Mouse (Mus musculus): ENCODE measurements around the gene Stox2. TPM values are rescaled to one million over a fixed set of nuclear protein-coding genes. Genes with fewer than 3 reads are reported as not detected.
"Not testable (repeated sequence)": the region's sequence is repeated elsewhere in the genome, so short reads cannot be mapped to it uniquely, and the experiment has no call there.

The Stox2 gene
- polyA plus RNA-seq, 1 experiment from 2014 or later = 36.9 TPM

DNA sequence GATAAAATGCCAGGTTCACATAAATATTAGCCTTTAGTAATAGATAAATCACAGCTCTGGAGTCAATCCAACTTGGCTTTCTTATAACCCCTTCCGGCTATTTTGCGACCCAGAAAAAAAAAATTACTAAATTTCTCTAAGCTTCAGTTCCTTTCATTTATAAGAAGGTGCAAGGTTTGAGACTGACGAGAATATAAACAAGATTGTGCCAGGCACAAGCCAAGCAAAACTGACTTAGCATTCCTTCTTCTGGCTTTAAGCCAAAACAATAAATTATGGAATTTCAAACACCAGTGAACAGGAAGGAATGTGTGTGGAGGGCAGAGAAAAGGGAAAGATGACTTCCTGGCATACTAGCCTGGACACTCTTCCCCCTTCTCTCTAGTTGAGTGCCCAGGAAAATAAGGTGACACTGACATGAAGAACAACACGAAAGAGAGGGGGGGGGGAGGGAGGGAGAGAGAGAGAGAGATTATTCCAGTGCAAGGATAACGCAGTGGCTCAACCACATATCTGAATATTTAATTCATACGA is 13.1 kb upstream of the Stox2 start:
- Histone ChIP-seq H3K27me3 (ENCODE audit: control insufficient read depth, insufficient read depth, low read length) (no peaks in the 10 kb centered on the region), H3K27ac (ENCODE audit: low read depth, low read length) (no peak overlapping the region), H3K36me3 (ENCODE audit: control insufficient read depth, insufficient read depth, low read length) (no peaks in the 10 kb centered on the region), H3K9me3 (ENCODE audit: control insufficient read depth, low read length) (peaks cover 3% of the 10 kb centered on the region; the same call in 1 of the 2 replicates), H3K4me3 (ENCODE audit: low read depth, low read length) (no peak overlapping the region), H3K4me1 (replicated peaks; ENCODE audit: control insufficient read depth, insufficient read depth, low read length) (no peaks in the 10 kb centered on the region), H3K4me2 (replicated peaks; ENCODE audit: low read depth, low read length) (no peak overlapping the region), H3K9ac (ENCODE audit: low read depth, low read length) (no peak overlapping the region)
- no peak for ATAC-seq (ENCODE audit: low FRiP score)
- 90% methylated on average over 6 of the region's 6 CpGs for WGBS
- DNase-seq (ENCODE audit: low spot score) = no peak

DNA sequence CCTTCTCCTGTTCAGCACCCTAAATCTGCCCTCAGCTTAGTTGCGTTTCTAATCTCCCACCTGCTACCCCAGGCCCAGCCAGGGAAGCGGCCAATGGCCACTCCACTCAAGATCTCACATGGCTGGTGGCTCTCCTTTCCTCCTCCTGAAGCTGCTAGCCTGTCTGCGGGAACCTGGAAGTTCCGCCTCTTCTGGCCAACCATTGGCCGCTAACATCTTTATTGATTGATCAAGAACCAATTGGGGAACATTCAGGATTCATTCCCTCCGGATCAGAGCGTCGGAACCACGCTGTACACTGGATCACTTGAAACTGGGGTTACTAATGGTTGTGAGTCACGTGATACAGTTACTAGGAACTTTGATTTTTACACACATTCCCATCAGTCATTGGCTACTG is 12.4 kb upstream of the Stox2 start:
- H3K4me2 ChIP-seq (replicated peaks; ENCODE audit: low read depth, low read length) = no peak overlapping the region
- WGBS = 91% methylated on average over 10 of the region's 10 CpGs
- no peak overlapping the region for H3K4me3 ChIP-seq (ENCODE audit: low read depth, low read length)
- no peaks in the 10 kb centered on the region for H3K4me1 ChIP-seq (replicated peaks; ENCODE audit: control insufficient read depth, insufficient read depth, low read length)
- peaks cover 3% of the 10 kb centered on the region; the same call in 1 of the 2 replicates for H3K9me3 ChIP-seq (ENCODE audit: control insufficient read depth, low read length)
- ATAC-seq (ENCODE audit: low FRiP score) (no peak), DNase-seq (ENCODE audit: low spot score) (no peak)
- H3K9ac ChIP-seq (ENCODE audit: low read depth, low read length) = no peak overlapping the region
- no peak overlapping the region for H3K27ac ChIP-seq (ENCODE audit: low read depth, low read length)
- H3K36me3 ChIP-seq (ENCODE audit: control insufficient read depth, insufficient read depth, low read length) = no peaks in the 10 kb centered on the region
- no peaks in the 10 kb centered on the region for H3K27me3 ChIP-seq (ENCODE audit: control insufficient read depth, insufficient read depth, low read length)

DNA sequence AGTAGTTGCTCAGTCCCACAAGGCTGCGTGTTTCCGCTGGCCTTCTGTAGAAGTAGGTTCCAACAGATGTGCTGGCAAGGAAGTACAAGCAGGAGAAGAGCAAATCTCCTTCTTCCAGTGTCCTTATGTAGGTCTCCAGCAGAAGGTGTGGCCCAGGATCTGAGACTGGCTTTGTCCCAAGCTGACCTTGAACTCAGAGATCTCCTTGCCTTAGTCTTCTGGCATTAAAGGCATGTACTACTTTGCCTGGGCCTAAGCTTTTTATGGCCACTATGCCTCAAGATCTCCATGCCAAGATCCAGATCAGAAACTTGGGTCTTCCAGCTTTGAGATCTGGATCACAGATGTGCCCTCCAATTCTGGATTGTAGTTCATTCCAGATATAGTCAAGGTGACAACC is 3.0 kb upstream of the Stox2 start:
- not testable (repeated sequence) for H3K4me3 ChIP-seq (ENCODE audit: low read depth, low read length); H3K27ac ChIP-seq (ENCODE audit: low read depth, low read length); H3K36me3 ChIP-seq (ENCODE audit: control insufficient read depth, insufficient read depth, low read length); H3K27me3 ChIP-seq (ENCODE audit: control insufficient read depth, insufficient read depth, low read length); ATAC-seq (ENCODE audit: low FRiP score); H3K9me3 ChIP-seq (ENCODE audit: control insufficient read depth, low read length); H3K4me2 ChIP-seq (replicated peaks; ENCODE audit: low read depth, low read length); DNase-seq (ENCODE audit: low spot score); H3K4me1 ChIP-seq (replicated peaks; ENCODE audit: control insufficient read depth, insufficient read depth, low read length); H3K9ac ChIP-seq (ENCODE audit: low read depth, low read length)
- WGBS = 98% methylated on average over 2 of the region's 2 CpGs

DNA sequence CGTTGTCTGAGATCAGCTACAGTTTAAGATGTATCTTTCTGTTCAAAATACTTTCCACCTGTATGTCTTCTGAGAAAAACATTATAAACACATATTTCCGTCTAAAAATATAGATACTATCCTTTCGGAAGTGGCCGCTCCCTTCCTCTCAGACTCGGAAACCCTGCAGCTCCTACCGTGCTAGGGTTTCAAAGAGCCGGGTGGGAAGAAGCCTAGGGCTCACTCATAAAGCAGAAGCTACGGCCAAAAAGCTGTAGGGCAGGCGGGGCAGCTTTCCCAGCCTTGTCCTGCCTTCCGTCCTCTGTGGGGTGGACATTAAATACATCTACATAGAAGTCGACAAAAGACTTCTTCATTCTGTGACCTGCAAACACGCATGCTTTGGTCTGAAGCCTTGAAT is 6.9 kb downstream of the Stox2 start:
- Histone ChIP-seq H3K27me3 (ENCODE audit: control insufficient read depth, insufficient read depth, low read length) (no peaks in the 10 kb centered on the region), H3K4me2 (replicated peaks; ENCODE audit: low read depth, low read length) (no peak overlapping the region), H3K27ac (ENCODE audit: low read depth, low read length) (no peak overlapping the region), H3K4me3 (ENCODE audit: low read depth, low read length) (no peak overlapping the region), H3K9me3 (ENCODE audit: control insufficient read depth, low read length) (no peaks in the 10 kb centered on the region), H3K36me3 (ENCODE audit: control insufficient read depth, insufficient read depth, low read length) (no peaks in the 10 kb centered on the region), H3K9ac (ENCODE audit: low read depth, low read length) (no peak overlapping the region), H3K4me1 (replicated peaks; ENCODE audit: control insufficient read depth, insufficient read depth, low read length) (no peaks in the 10 kb centered on the region)
- no peak for ATAC-seq (ENCODE audit: low FRiP score)
- WGBS = 61% methylated on average over 12 of the region's 12 CpGs
- no peak for DNase-seq (ENCODE audit: low spot score)

DNA sequence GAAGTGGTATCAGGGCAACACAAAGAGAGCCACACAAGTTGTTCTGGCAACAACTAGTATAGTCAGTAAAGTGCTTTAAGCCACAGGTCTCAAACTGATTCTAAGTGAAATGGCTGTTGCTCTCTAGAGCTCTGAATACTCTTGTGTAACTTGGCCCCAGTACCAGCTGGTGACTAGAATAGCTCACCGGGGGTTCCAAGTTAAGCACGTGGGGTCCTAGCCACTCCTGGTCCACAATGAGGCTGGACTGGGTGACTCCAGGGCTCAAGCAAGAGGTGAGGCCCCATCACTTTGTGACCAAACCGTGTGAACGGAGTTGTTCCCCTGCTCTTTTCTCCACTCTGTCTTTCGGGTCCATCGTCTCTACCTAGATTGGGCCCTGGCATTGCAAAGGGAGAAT is 8.2 kb downstream of the Stox2 start:
- no peak for DNase-seq (ENCODE audit: low spot score)
- no peak overlapping the region for H3K4me3 ChIP-seq (ENCODE audit: low read depth, low read length)
- WGBS = 81% methylated on average over 6 of the region's 6 CpGs

DNA sequence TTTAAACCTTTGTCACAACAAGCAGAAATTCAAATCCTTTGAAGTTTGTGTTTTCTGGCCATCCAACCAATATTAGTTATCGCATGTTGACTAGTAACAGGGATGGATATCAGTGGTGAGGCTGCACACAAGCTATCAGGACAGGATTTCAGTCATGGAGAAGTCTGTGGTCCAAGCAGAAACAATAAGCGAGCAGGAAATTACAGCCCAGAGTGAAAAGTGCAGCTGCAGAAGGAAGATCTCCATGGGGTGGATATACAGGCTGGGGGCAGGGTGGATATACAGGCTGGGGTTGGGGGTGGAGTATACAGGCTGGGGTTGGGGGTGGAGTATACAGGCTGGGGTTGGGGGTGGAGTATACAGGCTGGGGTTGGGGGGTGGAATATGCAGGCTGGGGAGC is 10.3 kb downstream of the Stox2 start:
- Histone ChIP-seq H3K27me3 (ENCODE audit: control insufficient read depth, insufficient read depth, low read length) (no peaks in the 10 kb centered on the region), H3K4me1 (replicated peaks; ENCODE audit: control insufficient read depth, insufficient read depth, low read length) (no peaks in the 10 kb centered on the region), H3K9ac (ENCODE audit: low read depth, low read length) (no peak overlapping the region), H3K4me2 (replicated peaks; ENCODE audit: low read depth, low read length) (no peak overlapping the region), H3K27ac (ENCODE audit: low read depth, low read length) (no peak overlapping the region), H3K9me3 (ENCODE audit: control insufficient read depth, low read length) (no peaks in the 10 kb centered on the region), H3K4me3 (ENCODE audit: low read depth, low read length) (no peak overlapping the region), H3K36me3 (ENCODE audit: control insufficient read depth, insufficient read depth, low read length) (no peaks in the 10 kb centered on the region)
- DNase-seq (ENCODE audit: low spot score) = no peak
- ATAC-seq (ENCODE audit: low FRiP score) = no peak
- WGBS = 84% methylated on average over 2 of the region's 2 CpGs

More for the DNA sequence above, 8.2 kb downstream of the Stox2 start:
- H3K27me3 ChIP-seq (ENCODE audit: control insufficient read depth, insufficient read depth, low read length) = no peaks in the 10 kb centered on the region
- H3K27ac ChIP-seq (ENCODE audit: low read depth, low read length) = no peak overlapping the region
- H3K36me3 ChIP-seq (ENCODE audit: control insufficient read depth, insufficient read depth, low read length) = no peaks in the 10 kb centered on the region
- H3K9ac ChIP-seq (ENCODE audit: low read depth, low read length) = no peak overlapping the region
- no peak for ATAC-seq (ENCODE audit: low FRiP score)
- no peaks in the 10 kb centered on the region for H3K4me1 ChIP-seq (replicated peaks; ENCODE audit: control insufficient read depth, insufficient read depth, low read length)
- no peaks in the 10 kb centered on the region for H3K9me3 ChIP-seq (ENCODE audit: control insufficient read depth, low read length)
- no peak overlapping the region for H3K4me2 ChIP-seq (replicated peaks; ENCODE audit: low read depth, low read length)

DNA sequence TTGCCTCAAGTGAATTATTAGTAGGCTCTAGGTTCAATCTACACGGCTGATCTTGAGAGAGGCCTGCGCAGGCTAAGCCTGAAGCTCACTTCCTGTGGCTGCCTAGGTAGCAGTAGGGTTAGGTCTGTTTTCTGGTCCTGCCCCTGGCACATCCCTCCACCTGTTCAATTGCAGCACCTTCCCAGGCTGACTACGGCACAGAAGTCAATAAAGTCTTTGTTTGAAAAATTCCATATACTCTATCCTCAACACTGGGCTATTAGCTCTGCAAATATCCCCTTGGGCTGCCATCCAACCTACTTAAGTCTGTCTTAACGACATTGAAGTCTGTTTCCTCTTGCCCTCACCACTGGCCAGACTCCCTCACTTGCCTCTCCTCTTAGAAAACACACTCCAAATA is 10.8 kb downstream of the Stox2 start:
- Histone ChIP-seq H3K27ac (ENCODE audit: low read depth, low read length) (no peak overlapping the region), H3K4me2 (replicated peaks; ENCODE audit: low read depth, low read length) (no peak overlapping the region), H3K36me3 (ENCODE audit: control insufficient read depth, insufficient read depth, low read length) (no peaks in the 10 kb centered on the region), H3K27me3 (ENCODE audit: control insufficient read depth, insufficient read depth, low read length) (no peaks in the 10 kb centered on the region), H3K9ac (ENCODE audit: low read depth, low read length) (no peak overlapping the region), H3K9me3 (ENCODE audit: control insufficient read depth, low read length) (no peaks in the 10 kb centered on the region), H3K4me1 (replicated peaks; ENCODE audit: control insufficient read depth, insufficient read depth, low read length) (no peaks in the 10 kb centered on the region), H3K4me3 (ENCODE audit: low read depth, low read length) (no peak overlapping the region)
- no peak for ATAC-seq (ENCODE audit: low FRiP score)
- no peak for DNase-seq (ENCODE audit: low spot score)
- WGBS = 78% methylated on average over 4 of the region's 4 CpGs

DNA sequence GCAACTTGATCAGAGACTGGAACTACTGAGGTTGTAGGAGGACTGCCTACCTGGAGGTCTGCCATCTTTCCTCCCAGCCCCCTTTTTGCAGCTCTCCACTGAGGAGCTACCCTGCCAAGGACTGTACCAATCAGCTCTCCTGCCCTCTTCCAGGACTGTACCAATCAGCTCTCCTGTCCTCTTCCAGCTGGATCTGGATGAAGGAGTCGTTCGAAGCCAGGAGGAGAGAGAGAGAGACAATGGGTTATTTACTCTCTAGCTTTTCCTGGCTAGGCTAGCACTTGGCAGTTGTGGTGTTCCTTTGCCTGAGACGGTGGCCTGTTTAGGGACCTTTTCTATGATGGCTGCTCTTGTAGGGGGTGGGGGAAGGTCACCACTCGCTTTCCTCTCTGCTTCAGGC is 14.9 kb downstream of the Stox2 start:
- 82% methylated on average over 4 of the region's 4 CpGs for WGBS
- H3K4me3 ChIP-seq (ENCODE audit: low read depth, low read length) = no peak overlapping the region
- no peaks in the 10 kb centered on the region for H3K4me1 ChIP-seq (replicated peaks; ENCODE audit: control insufficient read depth, insufficient read depth, low read length)
- no peaks in the 10 kb centered on the region for H3K9me3 ChIP-seq (ENCODE audit: control insufficient read depth, low read length)
- no peaks in the 10 kb centered on the region for H3K36me3 ChIP-seq (ENCODE audit: control insufficient read depth, insufficient read depth, low read length)
- H3K27ac ChIP-seq (ENCODE audit: low read depth, low read length) = no peak overlapping the region
- DNase-seq (ENCODE audit: low spot score) (no peak), ATAC-seq (ENCODE audit: low FRiP score) (no peak)
- H3K4me2 ChIP-seq (replicated peaks; ENCODE audit: low read depth, low read length) = no peak overlapping the region
- no peak overlapping the region for H3K9ac ChIP-seq (ENCODE audit: low read depth, low read length)
- no peaks in the 10 kb centered on the region for H3K27me3 ChIP-seq (ENCODE audit: control insufficient read depth, insufficient read depth, low read length)

DNA sequence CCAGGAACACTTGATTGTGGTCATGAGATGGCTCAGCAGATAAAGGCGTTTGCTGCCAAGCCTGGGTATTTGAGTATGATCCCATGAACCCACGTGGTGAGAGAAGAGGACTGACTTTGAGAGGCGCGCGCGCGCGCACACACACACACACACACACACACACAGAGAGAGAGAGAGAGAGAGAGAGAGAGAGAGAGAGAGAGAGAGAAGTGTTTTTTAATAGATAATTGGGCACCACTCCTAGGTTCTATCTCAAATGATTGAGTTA is 32.0 kb downstream of the Stox2 start:
- not testable (repeated sequence) for ATAC-seq (ENCODE audit: low FRiP score); H3K4me2 ChIP-seq (replicated peaks; ENCODE audit: low read depth, low read length); H3K27ac ChIP-seq (ENCODE audit: low read depth, low read length); H3K9me3 ChIP-seq (ENCODE audit: control insufficient read depth, low read length); H3K9ac ChIP-seq (ENCODE audit: low read depth, low read length); H3K4me3 ChIP-seq (ENCODE audit: low read depth, low read length); DNase-seq (ENCODE audit: low spot score); H3K36me3 ChIP-seq (ENCODE audit: control insufficient read depth, insufficient read depth, low read length)
- peaks cover 13% of the 10 kb centered on the region for H3K4me1 ChIP-seq (replicated peaks; ENCODE audit: control insufficient read depth, insufficient read depth, low read length)
- peaks cover 46% of the 10 kb centered on the region for H3K27me3 ChIP-seq (ENCODE audit: control insufficient read depth, insufficient read depth, low read length)
- WGBS = 0% methylated on average over 8 of the region's 8 CpGs

All from hindbrain, embryonic 11.5 days (tissue).